Mouse (Mus musculus): ENCODE results near the gene Tecpr2.
A peak's percentile ranks its signal among the peaks of the same experiment; 100 is the strongest.
"Not testable (repeated sequence)": the region's sequence is repeated elsewhere in the genome, so short reads cannot be mapped to it uniquely, and the experiment has no call there.

The Tecpr2 gene

DNA sequence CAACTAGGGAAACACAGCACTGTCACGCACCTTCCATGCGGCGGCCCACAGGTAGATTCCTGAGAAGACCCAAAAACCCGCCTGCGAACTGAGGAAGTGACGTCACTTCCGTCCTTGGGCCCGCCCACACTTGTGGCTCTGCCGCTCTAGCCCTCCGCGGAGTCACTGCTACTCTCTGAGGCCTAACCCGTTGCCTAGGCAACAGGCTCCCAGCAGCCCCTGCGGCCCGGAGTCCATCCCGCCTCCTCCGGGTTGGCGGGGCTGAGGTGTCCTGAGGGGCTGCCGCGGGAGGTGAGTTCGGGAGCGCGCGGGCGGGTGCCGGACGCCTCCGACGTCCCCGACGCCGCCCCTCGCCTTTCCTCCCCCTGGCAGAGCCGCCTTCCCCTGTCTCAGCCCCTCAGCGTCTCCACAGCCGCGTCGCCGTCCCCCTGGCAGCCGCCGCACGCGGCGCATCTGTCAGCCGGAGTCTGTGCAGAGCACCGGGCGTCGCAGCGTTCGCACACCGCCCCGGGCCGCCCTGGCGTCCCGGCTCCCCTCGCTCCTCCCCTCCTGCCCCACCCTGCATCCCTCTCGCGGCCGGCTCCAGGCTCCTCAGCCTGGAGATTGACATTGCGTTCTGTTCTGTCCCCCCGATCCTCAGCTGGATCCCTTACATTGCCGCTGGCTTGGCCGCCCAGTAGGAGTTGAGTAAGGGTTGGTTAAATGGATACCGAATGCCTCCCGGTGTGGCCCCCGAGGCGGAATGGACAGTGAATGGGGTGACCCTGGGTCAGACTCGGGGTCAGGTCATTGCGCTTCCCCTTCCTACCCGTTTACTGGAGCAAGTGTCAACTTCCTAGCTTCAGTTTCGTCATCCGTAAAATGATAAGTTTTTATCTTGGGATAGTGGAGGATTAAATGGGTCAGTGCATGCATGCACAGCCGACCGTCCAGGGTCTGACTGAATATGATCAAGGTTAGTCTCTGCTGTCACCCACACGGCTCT lies at the start of gene Tecpr2, which contains the start of gene Cinp:
Gene Tecpr2, plus strand, starts transcription at position 229 of the 985 bp plus-strand sequence.
Gene Cinp, minus strand, starts transcription at position 110 of the 985 bp plus-strand sequence.
- peak; percentile 98 to 99 for DNase-seq (ENCODE audit: low spot score in 2 of 2)

DNA sequence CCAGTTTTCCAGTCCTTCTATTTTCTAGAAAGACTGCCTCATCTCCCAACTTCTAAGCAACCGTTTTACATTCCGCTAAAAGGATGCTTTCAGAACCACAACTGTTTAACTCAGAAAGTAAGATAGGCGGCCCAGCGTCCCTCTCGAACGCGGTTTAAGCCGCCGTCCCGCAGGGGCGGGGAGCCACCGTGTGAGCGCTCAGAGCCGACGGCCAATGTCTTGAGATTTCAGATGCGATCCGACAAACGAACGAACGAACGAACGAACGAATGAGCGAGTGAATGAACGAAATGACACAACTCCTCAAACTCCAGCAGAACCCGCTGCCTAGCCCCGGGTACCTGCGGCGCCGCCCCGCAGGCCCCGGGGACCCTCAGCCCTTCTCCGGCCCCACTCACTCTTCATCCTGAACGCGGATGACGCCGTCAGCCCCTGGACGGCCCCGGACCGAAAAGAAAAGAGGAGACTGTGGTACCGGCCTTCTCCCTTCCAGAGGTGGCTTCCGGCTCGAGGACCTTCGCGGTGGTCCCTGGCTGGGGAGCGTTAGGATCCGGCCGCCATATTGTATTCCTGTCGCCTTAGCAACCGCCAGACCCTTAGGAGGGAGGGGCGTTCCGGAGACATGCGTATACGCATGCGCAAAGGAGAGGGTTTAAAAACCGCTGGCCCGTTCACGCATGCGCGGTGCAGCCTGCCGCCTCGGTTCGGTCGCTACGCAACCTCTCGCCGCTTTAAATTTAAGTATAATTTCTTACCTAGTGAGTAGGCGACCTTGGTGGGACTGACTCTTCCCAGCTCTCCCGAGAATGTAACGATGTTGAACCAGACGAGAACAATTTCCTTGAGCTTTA lies 48.5 kb upstream of the Tecpr2 start, which contains the start of gene Mok:
Gene Mok, minus strand, starts transcription at position 592 of the 851 bp plus-strand sequence.
- peak; percentile 90 to 94 for DNase-seq (ENCODE audit: low spot score in 2 of 2)

DNA sequence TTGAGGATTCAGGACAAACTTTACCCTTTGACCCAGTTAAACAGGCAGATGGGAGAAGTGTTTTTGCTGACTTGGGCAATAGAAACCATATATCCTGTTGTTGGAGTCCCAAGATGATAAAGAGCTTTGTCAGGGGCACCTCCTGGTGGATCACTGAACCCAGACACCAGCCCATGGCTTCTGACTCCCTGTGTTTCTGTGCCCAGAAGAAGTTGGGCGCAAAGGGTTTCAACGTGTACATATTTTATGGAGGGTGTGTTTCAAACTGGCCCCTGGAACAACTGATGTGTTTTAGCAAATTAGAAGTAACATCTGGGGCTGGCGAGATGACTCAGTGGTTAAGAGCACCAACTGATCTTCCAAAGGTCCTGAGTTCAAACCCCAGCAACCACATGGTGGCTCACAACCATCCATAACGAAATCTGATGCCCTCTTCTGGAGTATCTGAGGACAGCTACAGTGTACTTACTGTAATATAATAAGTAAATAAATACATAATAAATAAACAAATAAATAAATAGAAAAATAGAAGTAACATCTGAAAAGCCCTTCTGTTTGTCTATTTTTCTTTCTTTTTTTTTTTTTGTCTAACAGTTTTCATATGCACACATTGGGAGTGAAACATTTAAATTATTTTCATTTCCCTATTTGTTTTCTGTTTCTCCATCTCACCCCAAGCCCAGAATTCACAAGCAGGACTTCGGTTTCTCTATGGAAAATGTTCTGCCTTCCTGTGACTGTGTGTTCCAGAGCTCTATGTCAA lies 47.2 kb upstream of the Tecpr2 start:
- no peak for DNase-seq (ENCODE audit: low spot score in 2 of 2)

DNA sequence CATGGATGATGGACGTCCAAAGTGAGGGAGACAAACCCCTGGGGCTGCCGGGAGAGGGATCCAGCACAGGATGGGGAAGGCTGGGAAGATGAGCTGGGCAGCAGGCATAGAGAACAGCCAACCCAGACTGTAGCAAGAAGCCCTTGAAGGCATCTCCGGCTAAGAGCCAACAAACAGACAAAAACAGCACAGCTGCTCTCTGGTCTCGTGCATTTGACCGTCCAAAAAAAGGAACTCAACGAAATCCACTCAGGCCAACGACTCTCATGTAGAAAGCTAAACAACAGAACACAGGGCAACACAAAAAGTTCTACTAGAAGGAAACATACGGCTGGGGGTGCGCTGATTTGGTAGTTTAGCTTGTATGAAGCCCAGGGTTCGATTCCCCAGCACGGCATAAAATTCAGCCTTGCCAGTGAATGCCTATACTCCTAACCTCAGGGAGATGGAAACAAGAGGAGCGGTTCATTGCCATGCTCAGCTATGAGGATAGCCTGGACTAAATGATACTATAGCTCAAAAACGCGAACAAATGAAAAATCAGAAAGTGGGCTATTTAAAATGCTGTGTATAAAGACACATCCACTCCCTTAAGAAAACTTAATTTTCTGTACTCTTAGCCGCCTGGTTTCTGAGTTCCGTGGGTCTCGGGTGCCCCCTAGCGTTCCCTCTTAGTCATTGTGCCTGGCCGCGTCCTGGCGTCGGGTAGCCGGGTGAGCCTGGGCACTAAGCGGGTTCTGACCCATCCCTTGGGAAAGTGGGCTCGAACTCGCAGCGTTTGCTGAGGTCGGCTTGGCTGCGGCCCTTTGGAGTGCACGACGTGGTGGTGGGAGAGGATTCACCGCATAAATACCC lies 45.6 kb upstream of the Tecpr2 start:
- peak; percentile 57 to 64 for DNase-seq (ENCODE audit: low spot score in 2 of 2)

DNA sequence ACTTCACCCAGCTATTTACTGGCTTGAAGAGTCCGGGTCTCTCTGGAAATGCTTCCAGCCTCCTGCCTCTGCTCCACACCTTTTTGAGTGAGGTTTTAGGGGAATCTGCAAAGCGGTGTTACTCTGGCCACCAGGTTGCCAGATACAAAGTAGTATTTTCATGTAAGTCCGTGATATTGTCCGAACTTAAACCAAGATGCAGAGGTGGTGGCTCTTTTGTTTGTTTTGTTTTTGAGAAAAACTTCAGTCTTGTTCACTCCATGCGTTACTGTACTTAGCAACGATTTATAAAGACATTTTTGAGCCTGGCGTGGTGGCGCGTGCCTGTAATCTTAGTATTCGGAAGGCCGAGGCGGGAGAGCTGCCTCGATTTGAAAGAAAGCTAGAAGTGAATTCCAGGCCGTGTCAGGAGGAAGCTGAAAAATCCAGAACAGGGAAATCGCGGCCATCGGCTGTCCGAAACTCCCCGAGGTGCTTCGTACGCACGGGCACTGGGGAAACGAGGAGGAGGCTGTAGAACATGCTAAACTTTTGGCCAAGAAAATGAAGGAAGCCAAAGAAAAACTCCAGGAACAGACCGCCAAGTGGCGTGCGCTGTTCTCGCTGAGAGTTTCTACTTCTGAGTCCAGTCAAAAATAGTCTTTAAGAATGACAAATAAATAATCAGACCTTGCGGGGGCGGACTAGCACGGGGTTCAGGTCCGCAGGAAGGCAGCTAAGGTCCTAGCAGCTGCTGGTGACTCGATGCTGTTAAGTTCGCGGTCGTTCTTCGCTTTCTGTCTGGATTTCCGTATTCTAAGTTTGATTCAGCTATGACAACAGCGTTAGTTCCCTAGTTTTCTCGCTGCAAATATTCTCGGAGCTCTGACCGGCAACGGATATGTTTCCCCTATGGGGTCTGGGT lies 44.6 kb upstream of the Tecpr2 start:
- DNase-seq (ENCODE audit: low spot score in 2 of 2) = peak in 1 of 2 experiments; percentile 30

DNA sequence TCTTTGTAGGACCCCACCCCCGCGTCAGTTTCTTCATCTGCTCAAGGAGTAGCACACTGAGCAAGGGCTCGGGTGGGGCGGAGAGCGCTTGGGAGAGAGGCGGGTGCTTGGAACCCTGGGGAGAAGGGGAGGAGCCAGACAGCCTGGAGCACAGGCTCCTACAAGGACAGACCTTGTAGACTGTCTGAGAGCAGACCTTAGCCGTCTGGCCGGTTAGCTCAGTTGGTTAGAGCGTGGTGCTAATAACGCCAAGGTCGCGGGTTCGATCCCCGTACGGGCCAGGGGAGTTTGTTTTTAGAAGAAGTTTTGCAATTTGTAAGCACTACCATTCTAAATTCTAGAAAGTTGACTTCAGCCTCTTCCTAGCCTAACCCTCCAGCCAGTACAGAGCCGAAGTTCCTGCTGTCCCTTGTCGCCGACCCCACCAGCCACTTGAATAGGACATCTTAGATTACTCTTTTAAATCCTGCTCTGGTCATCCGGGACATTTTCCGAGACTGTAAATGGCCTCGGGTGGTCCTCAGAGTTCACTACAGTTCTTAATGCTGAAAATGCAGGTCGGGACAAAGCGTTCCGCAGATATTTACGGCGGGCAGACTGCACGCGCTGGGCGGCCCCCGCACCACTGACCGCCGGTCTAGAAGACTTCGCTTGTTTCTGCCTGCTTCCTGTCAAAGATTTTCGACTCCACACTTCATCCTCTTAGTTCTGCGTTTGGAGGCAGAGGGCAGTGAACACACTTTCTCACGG lies 43.8 kb upstream of the Tecpr2 start:
- peak; percentile 66 to 76 for DNase-seq (ENCODE audit: low spot score in 2 of 2)

DNA sequence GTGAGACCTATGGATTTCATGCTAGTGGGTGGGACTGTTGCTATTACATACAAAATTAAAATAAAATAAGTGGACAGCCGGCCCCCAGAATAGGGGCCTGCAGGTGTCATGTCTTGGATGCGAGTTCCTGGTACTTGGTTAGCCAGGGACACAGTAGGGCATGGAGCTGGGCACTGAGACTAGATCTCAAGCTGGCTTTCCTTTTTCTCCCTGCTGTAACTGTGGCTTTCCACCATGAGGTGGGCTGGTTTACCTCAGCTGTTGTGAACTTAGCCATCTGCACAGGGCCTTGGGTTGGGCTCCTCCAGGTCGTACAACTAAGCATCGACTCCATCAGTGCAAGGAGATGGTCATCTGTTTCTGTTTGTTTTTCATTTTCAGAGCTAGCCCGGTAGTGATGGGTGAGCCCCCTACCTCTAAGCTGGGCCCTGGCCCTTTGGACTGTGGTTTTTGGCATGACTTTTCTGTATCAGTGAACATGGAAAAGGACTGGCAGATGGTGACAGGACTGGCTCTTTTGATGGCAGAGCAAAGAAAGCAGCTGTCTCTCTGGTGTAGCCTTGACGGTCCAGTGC lies 42.8 kb upstream of the Tecpr2 start:
- DNase-seq (ENCODE audit: low spot score in 2 of 2) = no peak

DNA sequence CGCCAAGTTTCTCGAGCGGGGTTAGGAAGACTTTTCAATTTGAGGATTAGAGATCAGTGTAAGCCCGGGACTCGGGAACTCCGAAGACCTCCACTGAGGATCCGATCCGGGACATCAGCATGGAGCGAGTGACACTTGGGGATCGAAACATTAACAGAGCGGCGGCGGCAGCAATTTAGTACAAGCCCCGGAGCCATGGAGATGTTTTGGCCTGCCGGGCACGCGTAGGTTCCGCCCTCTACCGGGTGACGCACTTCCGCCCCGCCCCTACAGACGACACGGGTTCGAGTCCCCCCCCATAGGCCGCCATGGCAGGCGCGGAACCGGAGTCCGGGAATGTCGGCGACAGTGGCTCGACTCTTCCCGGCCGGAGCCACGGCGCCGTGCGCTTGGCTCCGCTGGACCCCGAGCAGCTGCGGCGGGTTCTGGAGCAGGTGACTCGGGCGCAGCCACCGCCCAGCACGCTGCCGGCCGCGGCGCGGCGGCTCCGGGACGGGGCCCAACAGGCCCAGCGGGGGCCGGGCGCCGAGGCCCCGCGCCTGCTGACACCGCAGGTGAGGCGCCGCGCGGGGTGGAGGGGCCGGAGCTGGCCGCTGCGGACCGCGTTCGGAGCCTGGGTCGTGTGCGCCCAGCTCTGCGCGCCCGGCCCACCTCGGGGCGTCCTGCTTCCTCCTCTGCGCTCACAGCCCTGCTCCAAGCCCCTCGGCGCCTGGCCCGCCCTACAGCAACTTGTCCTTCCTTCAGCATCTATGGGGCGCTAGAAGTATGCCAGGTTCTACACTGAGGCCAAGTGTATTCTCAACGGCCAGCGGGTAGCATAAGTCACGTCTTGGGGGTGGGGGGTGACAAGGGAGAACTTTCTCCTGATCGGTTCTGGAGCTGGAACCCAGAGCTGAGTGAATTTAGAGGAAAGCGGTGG lies 38.8 kb upstream of the Tecpr2 start, which contains the start of gene Zfp839:
Gene Zfp839, plus strand, starts transcription at position 244 of the 919 bp plus-strand sequence.
- peak; percentile 87 for DNase-seq (ENCODE audit: low spot score in 2 of 2)

DNA sequence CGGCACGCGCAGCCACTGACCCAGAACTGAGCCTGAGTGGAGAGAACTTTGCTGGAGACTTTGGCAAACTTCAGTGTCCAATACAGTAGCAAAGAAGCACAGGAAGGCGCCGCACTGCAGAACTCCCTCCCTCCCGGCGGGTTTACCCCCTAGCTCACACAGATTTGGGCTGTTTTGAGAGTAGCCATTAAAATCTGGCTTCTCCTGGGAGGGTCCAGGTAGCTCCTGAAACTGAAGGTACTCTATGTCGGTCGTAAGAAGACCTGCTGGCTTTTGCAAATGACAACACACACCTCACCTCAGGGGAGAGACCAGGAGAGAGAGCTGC lies 38.2 kb upstream of the Tecpr2 start:
- DNase-seq (ENCODE audit: low spot score in 2 of 2) = no peak

DNA sequence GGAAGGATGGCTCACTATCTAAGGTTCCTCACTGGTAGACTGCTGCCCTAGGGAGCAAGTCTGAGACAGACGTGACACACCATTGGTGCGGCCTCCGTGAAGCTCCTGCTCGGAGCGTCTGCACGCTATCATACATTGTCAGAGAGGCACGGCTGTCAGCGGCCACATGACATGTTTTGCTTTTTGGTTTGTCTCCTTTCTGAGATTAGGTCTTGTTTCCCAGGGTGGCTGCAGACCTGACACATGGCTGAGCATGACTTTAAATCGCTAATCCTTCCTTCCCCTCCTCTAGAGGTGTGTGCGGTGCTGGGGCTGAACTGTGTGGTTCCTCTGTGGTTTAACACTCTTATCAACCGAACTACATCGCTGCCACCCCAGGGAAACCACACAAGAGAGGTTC lies 37.6 kb upstream of the Tecpr2 start:
- DNase-seq (ENCODE audit: low spot score in 2 of 2) = no peak

DNA sequence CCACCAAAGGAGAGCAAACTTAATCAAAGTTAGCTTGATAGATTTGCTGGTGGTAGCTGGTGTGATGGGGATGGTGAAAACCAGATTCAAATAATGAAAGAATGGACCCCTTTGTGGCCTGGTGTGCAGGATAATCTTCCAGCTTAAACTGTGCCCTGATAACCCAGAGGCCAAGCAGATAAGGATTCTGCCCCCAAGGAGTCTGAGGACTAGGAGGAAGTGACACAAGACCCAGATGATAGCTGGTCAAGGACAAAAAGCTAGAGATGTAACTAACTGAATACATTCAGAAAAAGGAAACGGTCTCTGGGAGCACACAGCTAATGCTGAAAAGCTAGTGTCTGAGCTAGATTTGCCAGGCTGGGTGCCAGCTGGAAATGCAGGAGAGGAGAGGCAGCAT lies 37.1 kb upstream of the Tecpr2 start:
- no peak for DNase-seq (ENCODE audit: low spot score in 2 of 2)

DNA sequence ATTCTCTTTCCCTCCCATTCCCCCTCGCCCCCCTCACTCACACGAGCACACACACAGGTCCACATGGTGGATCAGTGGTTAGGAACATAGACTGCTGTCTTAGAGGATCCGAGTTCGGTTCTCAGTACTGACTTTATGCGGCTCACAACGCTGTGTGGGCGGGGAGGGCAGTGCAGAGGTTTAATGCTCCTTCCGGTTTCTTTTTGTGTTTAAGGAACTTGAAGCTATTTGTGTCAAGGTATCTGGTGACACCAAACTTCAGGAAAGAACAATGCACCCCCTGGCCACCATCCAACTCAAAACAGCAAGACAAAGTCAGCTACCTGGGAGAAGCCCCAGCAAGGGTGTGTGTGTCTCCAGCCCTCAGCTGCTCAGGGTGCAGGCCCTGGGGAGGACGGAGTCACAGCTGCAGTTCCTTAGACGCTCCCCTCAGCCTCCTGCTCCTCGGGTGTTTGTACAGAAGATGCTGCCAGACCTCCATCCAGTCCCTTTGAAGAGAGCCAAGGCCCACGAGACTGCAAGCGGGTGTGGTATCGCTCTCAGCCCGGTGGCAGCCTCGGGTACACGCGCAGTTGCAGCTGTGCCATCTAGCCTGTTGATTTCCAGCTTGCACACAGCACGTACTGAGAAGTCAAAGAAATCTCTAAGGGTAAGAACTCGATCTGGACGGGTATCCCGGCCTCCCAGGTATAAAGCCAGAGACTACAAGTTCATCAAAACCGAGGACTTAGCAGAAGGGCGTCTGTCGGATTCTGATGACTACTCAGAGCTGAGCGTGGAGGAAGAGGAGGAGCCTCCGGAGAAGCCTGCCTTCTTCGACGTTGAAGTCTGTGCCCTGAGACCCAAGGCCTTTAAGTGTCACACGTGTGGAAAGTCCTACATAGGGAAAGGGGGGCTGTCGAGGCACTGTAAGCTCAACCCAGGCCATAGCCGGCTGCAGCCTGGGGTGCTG lies 34.0 kb upstream of the Tecpr2 start:
- no peak for DNase-seq (ENCODE audit: low spot score in 2 of 2)

DNA sequence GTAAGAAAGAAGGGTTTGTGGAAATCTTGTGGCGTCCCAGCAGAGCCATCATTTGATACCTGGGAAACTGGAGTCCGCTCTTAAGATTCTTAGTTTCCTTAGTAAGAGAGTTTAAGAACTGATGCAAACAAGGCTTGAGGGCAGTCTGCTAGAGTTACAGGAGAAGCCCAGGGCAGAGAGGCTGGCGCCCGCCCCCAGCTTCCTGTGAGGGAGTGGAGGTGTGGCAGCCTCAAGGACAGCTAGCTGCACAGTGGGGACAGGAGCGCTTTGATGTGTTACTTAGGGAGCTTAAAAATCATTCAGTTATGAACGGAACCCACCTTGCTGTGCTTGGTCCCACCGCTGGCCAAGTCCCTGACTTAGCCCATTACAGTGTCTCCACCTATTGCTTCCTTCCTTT lies 31.9 kb upstream of the Tecpr2 start:
- no peak for DNase-seq (ENCODE audit: low spot score in 2 of 2)

DNA sequence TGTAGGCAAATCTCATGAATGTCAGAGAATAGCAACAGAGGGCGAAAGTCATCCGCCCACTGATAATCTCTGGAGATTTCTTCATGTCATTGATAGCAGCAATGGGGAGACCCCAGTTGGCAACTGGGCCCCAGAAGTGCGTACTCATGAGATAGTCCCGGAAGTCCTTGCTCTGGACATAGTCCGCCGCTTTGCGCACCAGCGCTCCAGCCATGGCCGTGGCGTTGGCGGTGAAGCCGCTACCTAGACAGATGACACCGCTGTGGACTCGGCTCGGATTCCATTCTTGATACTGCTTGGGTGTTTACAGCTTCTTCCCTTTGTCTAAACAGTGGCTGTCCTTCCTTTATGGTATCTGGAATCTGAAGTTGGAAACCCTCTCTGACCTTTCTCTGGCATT lies 30.4 kb upstream of the Tecpr2 start:
- DNase-seq (ENCODE audit: low spot score in 2 of 2) = not testable (repeated sequence)

DNA sequence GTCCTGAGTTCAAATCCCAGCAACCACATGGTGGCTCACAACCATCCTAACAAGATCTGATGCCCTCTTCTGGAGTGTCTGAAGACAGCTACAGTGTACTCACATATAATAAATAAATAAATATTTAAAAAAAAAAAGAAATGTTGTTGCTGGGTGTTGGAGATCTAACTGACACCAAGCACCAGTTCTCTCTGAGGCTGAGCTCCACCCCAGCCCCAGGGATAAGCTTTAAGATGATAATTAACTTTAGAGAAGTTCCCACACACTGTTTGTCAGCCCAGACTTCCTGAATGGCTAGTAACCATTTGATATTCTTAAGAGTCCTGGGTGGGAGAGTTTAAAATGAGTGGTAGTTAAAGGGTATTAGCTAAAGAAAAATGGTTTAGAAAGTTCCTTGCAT lies 28.8 kb upstream of the Tecpr2 start:
- DNase-seq (ENCODE audit: low spot score in 2 of 2) = no peak

DNA sequence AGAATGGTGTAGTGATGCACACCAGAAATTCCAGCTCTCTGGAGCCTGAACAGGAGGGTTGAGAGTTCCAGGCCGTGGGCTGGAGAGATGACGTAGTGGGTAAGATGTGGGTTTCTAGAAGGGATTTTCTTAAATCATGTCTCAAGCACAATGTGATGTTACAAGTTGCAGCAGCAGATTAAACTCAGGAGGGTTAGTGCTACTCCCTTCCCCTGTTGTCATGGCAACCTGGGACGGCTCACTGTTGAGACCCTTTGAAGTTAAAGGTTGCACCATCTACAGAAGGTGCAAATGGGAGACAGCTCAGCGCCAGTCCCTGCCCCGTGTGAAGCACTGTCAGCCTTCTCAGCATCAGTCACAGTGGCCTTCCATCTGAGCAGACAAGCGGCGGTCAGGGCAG lies 27.8 kb upstream of the Tecpr2 start:
- DNase-seq (ENCODE audit: low spot score in 2 of 2) = no peak

Data from right cerebral cortex, postnatal 36 days (tissue).